Mouse (Mus musculus): ENCODE data around the gene Pitpnm2. TPM values are rescaled to one million over a fixed set of nuclear protein-coding genes. Genes with fewer than 3 reads are reported as not detected.

Gene Pitpnm2
- polyA plus RNA-seq, 1 experiment, result 17.3 TPM

DNA sequence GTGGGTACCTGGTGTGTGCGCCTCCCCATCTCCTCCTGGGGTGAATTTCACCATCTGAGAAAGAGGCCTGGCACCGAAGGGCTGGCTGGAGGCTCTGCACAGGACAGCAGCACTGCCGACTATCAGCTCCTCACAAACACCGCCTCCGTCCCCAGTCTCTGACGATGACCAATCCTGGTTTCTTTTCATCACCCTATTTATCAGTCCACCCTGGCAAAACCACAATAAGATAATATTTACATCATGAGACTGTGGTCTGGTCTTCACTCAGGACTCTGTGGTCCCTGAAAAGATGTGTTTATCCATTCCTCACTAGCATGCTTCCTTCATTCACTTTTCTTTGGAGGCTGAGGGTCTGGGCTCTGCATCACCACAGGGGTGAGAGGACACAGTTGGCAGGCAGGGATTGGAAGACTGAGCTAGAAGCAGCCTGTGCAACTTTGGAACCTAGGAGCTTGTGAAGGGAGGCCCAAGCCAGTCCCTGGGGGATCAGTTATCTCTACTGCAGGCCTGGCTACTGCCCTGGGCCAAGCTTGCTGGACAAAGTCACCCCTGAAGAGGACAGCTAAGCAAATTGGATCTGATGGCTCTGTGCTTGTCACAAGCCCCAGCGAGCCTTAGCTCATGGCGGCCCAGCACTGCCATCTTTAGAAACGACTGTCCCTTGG lies 45.3 kb downstream of the Pitpnm2 start:
- H3K36me3 ChIP-seq (ENCODE audit: control insufficient read depth, insufficient read depth, low read length), result no peaks in the 10 kb centered on the region
- no peak for DNase-seq
- H3K27ac ChIP-seq (ENCODE audit: insufficient read depth, low read depth, low read length), result 0 out of 2 replicates have a peak overlapping the region, but pooled peaks have one; percentile 7
- no peak overlapping the region for H3K4me3 ChIP-seq (ENCODE audit: insufficient read depth, low read depth, low read length)
- WGBS, result 93% methylated on average over 9 of the region's 9 CpGs
- TF ChIP-seq CTCF (conservative IDR thresholded peaks at IDR 0.05; ENCODE audit: insufficient read depth, insufficient read length, low read depth, low read length) (no peak), POLR2A (IDR thresholded peaks at IDR 0.05; ENCODE audit: low read depth, low read length) (no peak)
- peaks cover 15% of the 10 kb centered on the region for H3K4me1 ChIP-seq (ENCODE audit: control insufficient read depth, insufficient read depth, low read length)
- no peaks in the 10 kb centered on the region for H3K27me3 ChIP-seq (replicated peaks; ENCODE audit: control insufficient read depth, insufficient read depth, low read length)

DNA sequence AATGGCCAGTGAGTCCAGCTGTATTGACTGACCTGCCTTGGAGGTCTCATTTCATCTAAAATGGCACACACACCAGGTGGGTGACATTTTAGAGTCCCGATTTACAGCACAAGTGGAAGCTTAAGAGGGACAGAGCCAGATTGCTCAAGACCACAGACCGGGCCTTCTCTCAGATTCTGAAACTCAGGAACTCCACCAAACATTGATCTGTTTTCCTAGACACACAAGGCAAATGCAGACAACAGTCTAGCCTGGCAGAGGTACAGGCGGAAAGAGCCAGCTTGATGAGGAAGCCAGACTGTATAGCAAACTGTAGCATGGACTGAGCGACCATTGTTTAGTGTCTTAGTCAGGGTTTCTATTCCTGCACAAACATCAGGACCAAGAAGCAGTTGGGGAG lies 46.3 kb downstream of the Pitpnm2 start:
- 75% methylated on average over 4 of the region's 4 CpGs for WGBS
- no peak for TF ChIP-seq CTCF (conservative IDR thresholded peaks at IDR 0.05; ENCODE audit: insufficient read depth, insufficient read length, low read depth, low read length)
- no peak for TF ChIP-seq POLR2A (IDR thresholded peaks at IDR 0.05; ENCODE audit: low read depth, low read length)
- DNase-seq, result no peak
- Histone ChIP-seq H3K36me3 (ENCODE audit: control insufficient read depth, insufficient read depth, low read length) (no peaks in the 10 kb centered on the region), H3K4me3 (ENCODE audit: insufficient read depth, low read depth, low read length) (no peak overlapping the region), H3K4me1 (ENCODE audit: control insufficient read depth, insufficient read depth, low read length) (peaks cover 18% of the 10 kb centered on the region), H3K27ac (ENCODE audit: insufficient read depth, low read depth, low read length) (peak overlapping the region; percentile 61), H3K27me3 (replicated peaks; ENCODE audit: control insufficient read depth, insufficient read depth, low read length) (no peaks in the 10 kb centered on the region)

- TF ChIP-seq CTCF (conservative IDR thresholded peaks at IDR 0.05; ENCODE audit: insufficient read depth, insufficient read length, low read depth, low read length), result no peak
- no peak for TF ChIP-seq POLR2A (IDR thresholded peaks at IDR 0.05; ENCODE audit: low read depth, low read length)
- Histone ChIP-seq H3K27ac (ENCODE audit: insufficient read depth, low read depth, low read length) (no peak overlapping the region), H3K4me1 (ENCODE audit: control insufficient read depth, insufficient read depth, low read length) (peaks cover 16% of the 10 kb centered on the region), H3K27me3 (replicated peaks; ENCODE audit: control insufficient read depth, insufficient read depth, low read length) (no peaks in the 10 kb centered on the region), H3K36me3 (ENCODE audit: control insufficient read depth, insufficient read depth, low read length) (no peaks in the 10 kb centered on the region), H3K4me3 (ENCODE audit: insufficient read depth, low read depth, low read length) (no peak overlapping the region)
- DNase-seq, result no peak
- 71% methylated on average over 4 of the region's 4 CpGs for WGBS
Observed at GRCm38 (mm10) chr5:124202071-124202470, 47.5 kb downstream of the Pitpnm2 start.

- H3K4me1 ChIP-seq (ENCODE audit: control insufficient read depth, insufficient read depth, low read length), result peaks cover 16% of the 10 kb centered on the region
Observed at GRCm38 (mm10) chr5:124201564-124201963, 48.0 kb downstream of the Pitpnm2 start.

DNA sequence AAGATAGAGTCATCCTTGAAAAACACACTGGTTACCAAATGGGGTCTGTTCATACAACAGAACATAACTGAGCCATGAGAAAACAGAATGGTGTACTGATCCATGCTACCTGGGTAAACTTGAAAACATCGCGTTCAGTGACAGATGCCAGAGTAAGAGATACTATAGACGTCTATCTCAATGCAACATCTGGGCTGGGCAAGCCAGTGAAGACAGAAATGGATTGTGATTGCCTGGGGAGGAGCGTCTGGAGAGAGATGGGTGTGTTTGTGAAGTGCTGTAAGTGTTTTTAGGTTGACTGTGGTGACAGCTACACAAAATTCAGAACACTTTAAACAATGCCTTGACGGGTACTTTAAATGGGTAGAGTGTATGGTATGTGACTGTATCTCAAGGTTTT lies 48.7 kb downstream of the Pitpnm2 start:
- H3K4me3 ChIP-seq (ENCODE audit: insufficient read depth, low read depth, low read length), result no peak overlapping the region
- 88% methylated on average over 5 of the region's 5 CpGs for WGBS
- DNase-seq, result no peak
- no peak overlapping the region for H3K27ac ChIP-seq (ENCODE audit: insufficient read depth, low read depth, low read length)
- no peaks in the 10 kb centered on the region for H3K27me3 ChIP-seq (replicated peaks; ENCODE audit: control insufficient read depth, insufficient read depth, low read length)
- no peak for TF ChIP-seq POLR2A (IDR thresholded peaks at IDR 0.05; ENCODE audit: low read depth, low read length)
- no peak for TF ChIP-seq CTCF (conservative IDR thresholded peaks at IDR 0.05; ENCODE audit: insufficient read depth, insufficient read length, low read depth, low read length)
- peaks cover 10% of the 10 kb centered on the region for H3K4me1 ChIP-seq (ENCODE audit: control insufficient read depth, insufficient read depth, low read length)
- no peaks in the 10 kb centered on the region for H3K36me3 ChIP-seq (ENCODE audit: control insufficient read depth, insufficient read depth, low read length)

More at GRCm38 (mm10) chr5:124201564-124201963, 48.0 kb downstream of the Pitpnm2 start:
- no peaks in the 10 kb centered on the region for H3K36me3 ChIP-seq (ENCODE audit: control insufficient read depth, insufficient read depth, low read length)
- WGBS, result 90% methylated on average over 2 of the region's 2 CpGs
- H3K27ac ChIP-seq (ENCODE audit: insufficient read depth, low read depth, low read length), result no peak overlapping the region
- no peak overlapping the region for H3K4me3 ChIP-seq (ENCODE audit: insufficient read depth, low read depth, low read length)
- DNase-seq, result no peak
- H3K27me3 ChIP-seq (replicated peaks; ENCODE audit: control insufficient read depth, insufficient read depth, low read length), result no peaks in the 10 kb centered on the region
- no peak for TF ChIP-seq CTCF (conservative IDR thresholded peaks at IDR 0.05; ENCODE audit: insufficient read depth, insufficient read length, low read depth, low read length)
- no peak for TF ChIP-seq POLR2A (IDR thresholded peaks at IDR 0.05; ENCODE audit: low read depth, low read length)

- H3K4me3 ChIP-seq (ENCODE audit: insufficient read depth, low read depth, low read length), result no peak overlapping the region
- WGBS, result 86% methylated on average over 5 of the region's 5 CpGs
- H3K36me3 ChIP-seq (ENCODE audit: control insufficient read depth, insufficient read depth, low read length), result no peaks in the 10 kb centered on the region
- no peak for DNase-seq
- no peak overlapping the region for H3K27ac ChIP-seq (ENCODE audit: insufficient read depth, low read depth, low read length)
- H3K4me1 ChIP-seq (ENCODE audit: control insufficient read depth, insufficient read depth, low read length), result peaks cover 18% of the 10 kb centered on the region
- H3K27me3 ChIP-seq (replicated peaks; ENCODE audit: control insufficient read depth, insufficient read depth, low read length), result no peaks in the 10 kb centered on the region
- TF ChIP-seq POLR2A (IDR thresholded peaks at IDR 0.05; ENCODE audit: low read depth, low read length), result no peak
- TF ChIP-seq CTCF (conservative IDR thresholded peaks at IDR 0.05; ENCODE audit: insufficient read depth, insufficient read length, low read depth, low read length), result no peak
Observed at GRCm38 (mm10) chr5:124199168-124199567, 50.4 kb downstream of the Pitpnm2 start.

DNA sequence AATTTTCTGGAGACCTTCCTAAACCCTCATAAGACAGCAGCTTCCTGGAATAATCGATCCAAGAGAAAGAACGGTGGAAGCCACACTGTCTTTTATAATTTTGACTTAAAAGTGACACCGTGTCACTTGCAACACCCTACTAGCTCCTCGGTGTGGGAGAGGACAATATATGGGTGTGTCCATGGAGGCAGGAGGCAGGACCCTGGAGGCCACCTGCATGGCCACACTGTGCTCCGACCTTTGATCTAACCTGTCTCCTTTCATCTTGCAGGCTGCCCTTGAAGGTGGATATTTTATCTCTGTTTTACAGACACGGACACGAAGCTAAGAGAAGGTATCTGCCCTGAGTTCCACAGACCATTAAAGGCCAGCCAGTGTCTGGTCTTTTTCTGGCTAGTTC lies 51.1 kb downstream of the Pitpnm2 start:
- no peaks in the 10 kb centered on the region for H3K27me3 ChIP-seq (replicated peaks; ENCODE audit: control insufficient read depth, insufficient read depth, low read length)
- TF ChIP-seq POLR2A (IDR thresholded peaks at IDR 0.05; ENCODE audit: low read depth, low read length), result no peak
- no peak for TF ChIP-seq CTCF (conservative IDR thresholded peaks at IDR 0.05; ENCODE audit: insufficient read depth, insufficient read length, low read depth, low read length)
- no peaks in the 10 kb centered on the region for H3K36me3 ChIP-seq (ENCODE audit: control insufficient read depth, insufficient read depth, low read length)
- H3K4me1 ChIP-seq (ENCODE audit: control insufficient read depth, insufficient read depth, low read length), result peaks cover 23% of the 10 kb centered on the region
- H3K4me3 ChIP-seq (ENCODE audit: insufficient read depth, low read depth, low read length), result no peak overlapping the region
- H3K27ac ChIP-seq (ENCODE audit: insufficient read depth, low read depth, low read length), result no peak overlapping the region
- no peak for DNase-seq
- 75% methylated on average over 7 of the region's 7 CpGs for WGBS
